ENCODE assay signal across 11 mouse cellular contexts in the genomic region with DNA sequence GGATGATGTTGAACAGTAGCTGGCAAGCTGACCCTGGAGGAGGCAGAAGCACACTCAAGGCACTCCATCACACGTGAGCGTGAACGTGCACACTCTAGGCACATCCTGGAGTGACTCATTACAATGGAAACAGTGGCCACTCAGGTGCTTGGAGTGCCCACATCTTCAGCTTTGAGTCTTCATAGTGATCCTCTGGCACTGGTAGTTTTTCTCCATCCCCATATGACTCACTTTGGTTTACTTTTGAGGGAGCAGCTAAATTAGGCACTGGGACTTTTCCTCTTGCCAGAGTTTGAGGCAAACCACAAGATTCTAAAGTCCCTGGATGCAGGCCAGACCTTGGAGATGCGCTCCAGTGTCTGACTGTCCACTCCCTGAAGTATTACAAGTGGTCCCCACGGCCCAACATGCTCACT. TPM values are rescaled to one million over a fixed set of nuclear protein-coding genes. Genes with fewer than 3 reads are reported as not detected.
DNase-seq lines count a peak whose midpoint lies in the region; ATAC-seq and TF ChIP-seq lines count a peak whose summit lies in the region.
"Had no signal": no experiment of that assay in that cellular context is flagged by ENCODE, and none has a peak within 500 bp of the region (broad histone marks: within the 10 kb centered on the region; RNA-seq: fewer than 3 reads in every experiment).

No protein-coding gene starts in this region.

- no peak overlapping the region for H3K4me3 ChIP-seq in lung, adult 2 months (replicated peaks; ENCODE audit: extremely low read depth, low read depth, low read length)
- no peak overlapping the region for H3K4me3 ChIP-seq in intestine, postnatal 0 days (ENCODE audit: low read depth, low read length)
- H3K4me3 ChIP-seq in forebrain, postnatal 0 days (ENCODE audit: low read depth, low read length) = no peak overlapping the region

- no peaks in the 10 kb centered on the region for H3K9me3 ChIP-seq in intestine, postnatal 0 days (ENCODE audit: control insufficient read depth)
- H3K9me3 ChIP-seq in forebrain, postnatal 0 days (ENCODE audit: low read length) = no peaks in the 10 kb centered on the region

- TF ChIP-seq CTCF in lung, adult 2 months (IDR thresholded peaks at IDR 0.05; ENCODE audit: insufficient read depth, low read length) = no peak
- no peak for TF ChIP-seq CTCF in intestine, postnatal 0 days (IDR thresholded peaks at IDR 0.05; ENCODE audit: low read depth)
- TF ChIP-seq CTCF in forebrain, postnatal 0 days (IDR thresholded peaks at IDR 0.05; ENCODE audit: low read depth) = no peak

- ATAC-seq in intestine, postnatal 0 days = peak; percentile 33; the same call in 1 of the 2 replicates
- ATAC-seq in forebrain, postnatal 0 days = no peak

- H3K36me3 ChIP-seq in intestine, postnatal 0 days (ENCODE audit: control insufficient read depth, insufficient read depth) = no peaks in the 10 kb centered on the region
- H3K36me3 ChIP-seq in forebrain, postnatal 0 days (ENCODE audit: insufficient read depth) = no peaks in the 10 kb centered on the region

- TF ChIP-seq POLR2A in lung, adult 2 months (IDR thresholded peaks at IDR 0.05; ENCODE audit: borderline replicate concordance, extremely low read depth, low read depth, low read length) = no peak

- WGBS in lung, adult 2 months = 47% methylated on average over 5 of the region's 5 CpGs
- WGBS in intestine, postnatal 0 days = 59% methylated on average over 5 of the region's 5 CpGs
- WGBS in forebrain, postnatal 0 days = 80% methylated on average over 5 of the region's 5 CpGs

- H3K4me2 ChIP-seq in intestine, postnatal 0 days (replicated peaks; ENCODE audit: low read depth) = no peak overlapping the region
- no peak overlapping the region for H3K4me2 ChIP-seq in forebrain, postnatal 0 days (ENCODE audit: low read depth)
- H3K4me2 ChIP-seq: heart, embryonic 11.5 days had no signal

- no peaks in the 10 kb centered on the region for H3K27me3 ChIP-seq in intestine, postnatal 0 days (replicated peaks; ENCODE audit: control insufficient read depth, insufficient read depth, low read length)
- no peaks in the 10 kb centered on the region for H3K27me3 ChIP-seq in forebrain, postnatal 0 days (ENCODE audit: insufficient read depth, low read length)

- H3K9ac ChIP-seq in intestine, postnatal 0 days (ENCODE audit: low read depth, low read length) = no peak overlapping the region
- no peak overlapping the region for H3K9ac ChIP-seq in forebrain, postnatal 0 days

- H3K27ac ChIP-seq in intestine, postnatal 0 days (ENCODE audit: low read depth, low read length) = no peak overlapping the region
- no peak overlapping the region for H3K27ac ChIP-seq in forebrain, postnatal 0 days (ENCODE audit: low read depth, low read length)
- H3K27ac ChIP-seq: macrophage had no signal

- DNase-seq in lung, adult 18-20 months = peak; percentile 61 to 78
- DNase-seq in lung, adult 2 months = no peak
- peak; percentile 71 to 78 for DNase-seq in adrenal gland, postnatal 36 days
- peak; percentile 15 for DNase-seq in telencephalon, adult 2 months (ENCODE audit: low read depth, low spot score)
- no peak for DNase-seq in forebrain, postnatal 0 days
- DNase-seq in spleen, postnatal 14 days (ENCODE audit: low spot score in 2 of 2) = no peak
- no peak for DNase-seq in neural tube, embryonic 10.5 days (ENCODE audit: extremely low spot score, low spot score)
- DNase-seq: cerebellum, adult 9-10 months had no signal

- no peaks in the 10 kb centered on the region; the same call in 1 of the 2 replicates for H3K4me1 ChIP-seq in lung, adult 2 months (ENCODE audit: control insufficient read depth, insufficient read depth, low read length)
- H3K4me1 ChIP-seq in intestine, postnatal 0 days (replicated peaks; ENCODE audit: control insufficient read depth, insufficient read depth, low read length) = no peaks in the 10 kb centered on the region
- H3K4me1 ChIP-seq in forebrain, postnatal 0 days (ENCODE audit: insufficient read depth) = no peaks in the 10 kb centered on the region

RNA-seq across cellular contexts. Expression of gene Slc44a3, which starts 52.5 kb away (rescaled TPM):
- polyA plus RNA-seq in lung, adult 2 months (2012; rRNA removed) = 17.6 and 23.2 TPM in 2 replicates
- 10 to 100 TPM; 18.4 to 26.2 TPM for total RNA-seq in adrenal gland, postnatal 36 days (2021)
- 23.7 and 25.2 TPM in 2 replicates for polyA plus RNA-seq in intestine, postnatal 0 days (2015; fragmentation: Nextera tagmentation; extraction: Ambion mirVana)
- 0.48 and 1.4 TPM in 2 replicates for total RNA-seq in forebrain, postnatal 0 days (2014; rRNA removed)
- polyA plus RNA-seq in forebrain, postnatal 0 days (2015; fragmentation: Nextera tagmentation; extraction: Ambion mirVana) = 0.40 and 0.52 TPM in 2 replicates
- polyA plus RNA-seq: macrophage had no signal

Comparison
In these comparisons a context has a peak if more than half of its experiments do, and no peak if none do; other contexts are left out.
1. DNase-seq: peak in lung, adult 18-20 months (2 of 2), adrenal gland, postnatal 36 days (2 of 2) and telencephalon, adult 2 months (single experiment); none in lung, adult 2 months (single experiment), forebrain, postnatal 0 days (single experiment), spleen, postnatal 14 days (0 of 2) and neural tube, embryonic 10.5 days (single experiment).
2. RNA of gene Slc44a3, which starts 52.5 kb away (polyA plus RNA-seq): 23.7 to 25.2 TPM in intestine, postnatal 0 days and 17.6 to 23.2 TPM in lung, adult 2 months; 0.40 to 0.52 TPM in forebrain, postnatal 0 days; every median in the first group is over 10 times any median in the second.